Mouse (Mus musculus): Measurements from ENCODE around the gene Foxn2.
"Not testable (repeated sequence)": the region's sequence is repeated elsewhere in the genome, so short reads cannot be mapped to it uniquely, and the experiment has no call there.

Foxn2 gene

DNA sequence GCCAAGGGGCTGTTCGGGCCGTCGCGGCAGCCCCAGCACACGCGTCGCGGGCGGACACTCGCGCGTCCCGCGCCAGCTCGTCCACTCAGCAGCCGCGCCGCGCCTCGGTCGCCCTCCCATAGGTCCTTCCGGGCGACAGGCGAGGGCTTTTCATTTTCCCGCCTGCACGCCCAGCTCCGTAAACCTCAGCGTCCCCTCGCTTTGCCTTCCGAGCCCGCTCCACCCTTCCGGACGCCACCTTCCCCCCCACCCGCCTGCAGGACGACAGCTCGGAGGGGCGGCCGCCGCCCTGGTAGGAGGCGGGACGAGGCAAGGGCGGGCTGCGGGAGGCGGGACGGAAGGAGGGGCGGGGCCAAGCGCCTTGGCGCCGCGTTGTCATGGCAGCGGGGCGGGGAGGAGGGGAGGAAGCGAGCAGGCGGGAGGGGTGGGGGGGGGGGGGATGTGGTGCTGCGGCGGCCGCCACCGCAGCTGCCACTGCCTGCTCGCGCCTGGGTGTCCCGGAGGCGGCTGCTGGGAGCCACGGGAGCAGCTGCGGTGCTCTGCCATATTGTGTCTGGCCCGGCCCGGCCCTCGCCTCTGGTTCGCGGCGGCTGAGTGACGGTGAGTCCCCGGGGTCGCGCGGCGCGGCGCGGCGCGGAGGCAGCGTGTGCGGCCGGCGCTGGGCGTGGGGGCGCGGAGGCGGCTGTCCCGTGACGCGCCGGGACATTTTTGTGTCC is at the start of gene Foxn2:
Gene Foxn2 (plus strand): TSS at position 427 of the 716 bp plus-strand sequence.
- DNase-seq (ENCODE audit: low spot score in 2 of 2), result peak; percentile 83 to 86

DNA sequence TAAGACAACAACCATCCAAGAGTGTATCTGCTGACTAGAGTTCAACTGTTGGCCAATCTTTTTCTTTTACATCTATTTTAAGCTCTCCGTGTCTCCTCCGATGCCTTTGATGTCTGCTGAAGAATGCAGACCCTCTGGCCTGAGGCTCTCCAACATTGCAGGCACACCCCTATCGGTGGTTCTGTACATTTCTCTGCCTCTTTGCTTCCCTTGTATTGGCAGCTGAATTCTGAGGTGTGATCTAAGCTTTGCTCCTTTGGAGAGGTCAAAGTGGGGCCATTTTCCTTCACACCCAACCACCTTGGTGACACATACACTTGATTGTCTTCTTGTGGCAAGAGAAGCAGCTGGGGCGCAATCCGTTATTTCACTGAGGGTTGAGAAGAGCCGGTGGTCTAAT is 43.0 kb upstream of the Foxn2 start:
- DNase-seq (ENCODE audit: low spot score in 2 of 2), result no peak

DNA sequence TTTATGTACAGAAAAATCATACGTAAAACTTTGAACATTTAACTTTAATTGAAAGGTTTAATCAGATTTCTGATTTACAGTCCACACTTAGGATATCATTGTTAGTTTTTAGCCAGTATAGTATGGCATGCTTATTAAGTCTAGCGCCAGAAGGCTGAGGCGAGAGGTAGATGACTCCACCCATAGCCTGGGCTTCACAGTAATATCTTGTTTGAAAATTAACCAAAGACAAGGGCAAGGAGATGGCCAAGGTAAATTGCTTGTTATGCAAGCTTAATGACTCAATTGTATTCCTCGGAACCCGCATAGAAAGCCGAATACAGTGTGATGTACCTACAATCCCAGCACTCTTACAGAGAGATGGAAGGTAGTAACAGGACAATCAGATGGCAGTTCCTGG is 42.4 kb upstream of the Foxn2 start:
- DNase-seq (ENCODE audit: low spot score in 2 of 2), result no peak

DNA sequence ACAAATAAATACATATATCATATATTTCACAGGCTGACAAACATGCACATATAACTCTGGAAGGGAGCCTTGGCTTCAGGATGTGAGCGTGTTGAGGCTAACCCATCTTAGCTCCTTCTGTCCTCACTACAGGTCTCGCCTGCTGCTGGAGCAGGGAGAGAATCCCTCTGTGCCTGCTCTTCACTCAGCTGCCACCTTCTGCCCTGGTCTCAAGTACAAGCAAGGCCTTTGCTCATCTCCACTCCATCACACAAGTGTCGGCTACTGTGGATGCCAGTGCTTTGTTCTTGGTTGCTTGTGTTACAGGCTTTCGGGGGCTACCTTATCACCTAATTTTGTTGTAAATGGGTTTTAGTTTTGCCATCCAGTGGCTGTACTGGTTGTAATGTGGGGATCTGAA is 41.7 kb upstream of the Foxn2 start:
- DNase-seq (ENCODE audit: low spot score in 2 of 2), result no peak

DNA sequence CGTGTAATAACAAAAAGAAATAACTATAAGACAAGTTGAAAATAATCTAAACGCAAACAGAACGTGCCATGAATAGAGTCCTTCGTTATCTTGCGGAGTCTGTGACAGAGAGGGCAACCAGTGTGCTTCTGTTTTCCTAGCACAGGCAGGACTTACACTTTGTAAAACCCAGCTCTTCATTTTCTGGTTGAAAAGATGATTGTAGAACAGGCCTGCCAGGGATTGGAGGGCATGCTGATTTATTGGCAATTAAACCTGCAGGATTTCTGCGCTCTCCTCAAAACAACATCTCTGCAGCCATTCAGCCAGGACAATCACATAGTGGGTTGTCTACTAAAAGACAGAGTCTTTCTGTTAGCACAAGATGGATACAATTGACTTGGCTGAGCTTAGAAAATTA is 40.4 kb upstream of the Foxn2 start:
- DNase-seq (ENCODE audit: low spot score in 2 of 2), result no peak

DNA sequence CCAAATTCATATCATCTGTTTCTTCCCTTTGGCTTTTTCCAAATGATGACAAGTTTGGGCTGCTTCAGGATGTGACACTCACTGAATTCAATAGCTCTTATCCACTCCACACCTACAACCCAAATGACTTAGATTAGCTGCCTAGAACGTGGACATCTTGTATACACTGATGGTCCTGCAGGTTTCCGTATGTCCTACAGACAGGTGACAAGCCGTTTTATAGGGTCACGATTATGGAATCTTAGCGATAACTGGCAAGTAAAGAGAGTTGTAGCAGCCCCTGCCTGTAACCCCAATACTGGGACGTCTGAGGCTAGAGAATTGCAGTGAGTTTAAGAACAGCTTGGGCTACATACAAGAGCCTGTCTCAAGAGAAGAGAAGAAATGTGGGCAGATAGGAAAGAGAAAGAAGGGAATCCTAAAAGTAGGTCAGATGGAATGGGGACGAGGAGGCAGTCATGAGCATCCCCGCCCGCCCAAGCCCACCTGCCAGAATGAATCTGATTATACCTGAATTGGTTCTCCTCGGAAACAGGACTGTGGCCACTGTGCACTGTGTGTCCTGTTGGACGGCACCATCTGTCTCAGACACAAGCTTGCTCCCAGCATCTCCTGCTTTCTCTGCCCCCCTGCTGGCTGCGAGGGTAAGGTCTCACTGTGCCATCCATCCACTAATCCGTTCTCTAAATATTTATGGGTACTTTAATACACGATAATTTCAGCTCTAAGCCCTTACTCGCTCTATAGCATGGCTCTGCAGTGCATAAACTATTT is 39.6 kb upstream of the Foxn2 start:
- no peak for DNase-seq (ENCODE audit: low spot score in 2 of 2)

DNA sequence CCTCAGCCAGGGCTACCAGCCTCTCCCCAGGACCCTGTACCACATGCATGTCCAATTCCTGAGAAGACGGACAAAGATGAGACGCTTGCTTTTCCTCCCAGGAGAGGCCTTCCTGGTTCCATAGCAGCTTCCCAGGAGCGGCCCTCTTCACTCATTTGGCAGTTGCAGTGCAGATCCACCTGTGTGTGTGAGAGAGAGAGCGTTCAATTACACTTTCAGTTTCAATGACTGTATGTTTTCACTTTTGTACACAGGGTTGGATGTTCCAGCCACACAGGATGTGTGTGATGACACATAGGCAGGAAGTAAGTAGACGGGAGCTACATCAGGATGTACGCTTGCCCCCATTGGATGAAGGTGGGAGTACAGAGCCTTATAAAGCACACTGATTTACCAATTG is 37.2 kb upstream of the Foxn2 start:
- DNase-seq (ENCODE audit: low spot score in 2 of 2), result no peak

DNA sequence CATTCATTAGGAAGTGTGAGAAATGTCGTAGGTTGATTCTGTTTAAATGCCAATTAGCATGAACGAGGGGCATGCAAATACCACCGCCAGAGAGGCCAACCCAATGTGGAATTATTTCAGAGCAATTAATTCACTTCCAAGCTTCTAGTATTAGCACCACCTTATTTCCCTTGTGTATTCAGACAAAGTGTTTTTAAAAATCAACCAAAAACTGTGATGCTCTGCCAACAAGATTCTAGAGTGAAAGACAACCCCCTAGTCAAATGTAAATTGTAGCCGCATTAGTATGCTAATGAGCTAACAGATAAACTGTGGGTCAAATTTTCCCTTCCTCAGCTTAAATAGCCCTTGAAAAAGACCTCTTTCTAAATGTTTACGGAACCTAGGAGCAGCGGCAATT is 36.0 kb upstream of the Foxn2 start:
- DNase-seq (ENCODE audit: low spot score in 2 of 2), result no peak

DNA sequence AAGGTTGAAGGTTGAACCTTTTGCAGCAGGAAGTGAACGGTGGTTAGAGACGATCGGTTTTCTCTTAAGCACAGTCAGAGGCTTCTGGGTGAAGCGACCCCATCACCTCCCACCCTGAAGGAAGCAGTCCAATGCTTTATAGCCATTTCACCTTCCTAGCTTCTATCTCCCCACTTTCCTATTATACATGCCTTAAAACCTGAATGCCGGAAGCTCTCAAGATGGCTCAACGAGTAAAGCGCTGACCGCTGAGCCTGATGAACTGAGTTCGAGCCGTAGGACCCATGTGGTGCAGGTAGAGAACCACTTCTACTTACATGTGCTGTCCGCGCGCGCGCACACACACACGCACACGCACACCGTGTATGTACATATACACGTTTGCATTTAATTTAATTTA is 35.4 kb upstream of the Foxn2 start:
- no peak for DNase-seq (ENCODE audit: low spot score in 2 of 2)

DNA sequence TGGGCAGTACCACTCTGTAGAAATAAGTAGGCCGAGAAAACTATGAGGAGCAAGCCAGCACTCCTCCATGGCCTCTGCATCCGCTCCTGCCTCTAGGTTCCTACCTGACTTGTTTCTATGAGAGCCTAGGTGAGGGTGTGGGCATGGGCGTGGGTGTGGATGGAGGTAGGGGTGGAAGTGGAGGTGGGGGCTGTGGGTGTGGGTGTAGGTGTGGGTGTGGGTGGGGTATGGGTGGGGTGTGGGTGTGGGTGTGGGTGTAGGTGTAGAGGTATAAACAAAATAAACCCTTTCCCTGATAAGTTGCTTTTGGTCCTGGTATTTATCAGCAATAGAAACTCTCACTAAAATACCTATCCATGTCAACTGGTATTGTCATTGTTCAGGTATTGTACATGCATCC is 30.8 kb upstream of the Foxn2 start:
- DNase-seq (ENCODE audit: low spot score in 2 of 2), result no peak

DNA sequence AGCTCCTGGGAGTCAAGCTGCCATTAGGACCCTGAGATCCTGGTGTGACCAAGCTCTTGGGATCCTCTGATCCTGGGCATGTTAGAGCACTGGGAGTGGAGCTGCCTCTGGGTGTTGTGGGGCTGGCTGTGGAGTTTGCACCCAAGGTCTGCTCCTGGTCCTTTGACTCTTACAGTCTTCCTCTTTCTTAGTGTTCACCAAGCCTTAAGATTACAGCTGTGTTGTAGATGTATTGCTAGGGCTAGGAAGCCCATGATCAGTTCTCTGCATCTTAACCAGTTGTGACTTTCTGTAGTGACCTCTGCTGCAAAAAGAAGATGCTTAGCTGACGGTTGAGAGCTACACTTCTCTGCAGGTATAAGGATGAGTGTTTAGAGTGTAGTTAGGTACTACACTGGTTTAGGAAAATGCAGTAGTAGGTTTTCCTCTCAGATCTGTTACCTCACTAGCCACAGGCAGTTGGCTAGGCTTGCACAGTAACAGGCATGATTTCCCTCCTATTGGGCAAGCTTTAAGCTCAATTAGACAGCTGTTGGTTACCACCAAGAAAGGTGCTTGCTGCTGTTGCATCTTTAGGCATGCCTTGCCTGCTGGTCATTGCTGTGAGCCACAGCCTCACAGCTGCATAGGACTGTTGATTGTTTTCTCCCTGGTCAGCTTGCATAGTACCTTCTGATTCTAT is 27.2 kb upstream of the Foxn2 start:
- DNase-seq (ENCODE audit: low spot score in 2 of 2), result no peak

DNA sequence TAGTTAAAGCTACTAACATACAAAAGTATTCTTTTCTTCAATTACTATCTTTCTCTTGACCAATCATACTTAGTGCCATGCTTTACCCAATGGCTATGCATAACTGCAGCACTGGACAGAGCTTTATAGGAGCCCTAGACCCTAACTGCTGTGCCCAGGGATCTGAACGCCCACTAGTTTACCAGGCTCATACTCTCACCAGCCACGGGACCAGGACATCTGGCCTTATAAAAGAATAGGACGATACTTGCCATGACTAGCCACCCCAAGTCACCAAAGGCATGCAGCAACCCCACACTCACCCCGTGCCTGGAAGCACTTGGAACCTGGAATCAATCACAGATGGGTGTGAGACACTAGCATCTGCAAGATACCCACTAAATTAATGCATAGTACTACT is 20.1 kb upstream of the Foxn2 start:
- DNase-seq (ENCODE audit: low spot score in 2 of 2), result no peak

DNA sequence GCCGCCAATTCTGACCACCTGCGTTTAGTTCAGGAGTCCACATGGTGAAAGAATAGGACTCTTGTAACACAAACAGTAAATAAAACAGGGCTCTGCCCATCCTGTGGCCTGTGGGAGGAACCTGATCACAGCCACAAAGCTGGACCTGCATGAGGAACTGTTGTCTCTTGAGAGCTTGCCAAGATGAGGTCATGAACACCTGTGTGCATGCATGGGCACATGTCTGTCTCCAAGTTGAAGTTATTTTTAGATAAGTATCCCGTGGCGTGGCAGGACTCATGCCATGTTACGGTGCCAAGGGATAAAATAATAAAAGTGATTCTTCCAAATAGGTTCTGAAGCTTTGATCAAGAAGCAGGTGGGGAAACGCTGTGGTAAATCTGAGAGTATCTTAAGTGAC is 19.3 kb upstream of the Foxn2 start:
- DNase-seq (ENCODE audit: low spot score in 2 of 2), result no peak

DNA sequence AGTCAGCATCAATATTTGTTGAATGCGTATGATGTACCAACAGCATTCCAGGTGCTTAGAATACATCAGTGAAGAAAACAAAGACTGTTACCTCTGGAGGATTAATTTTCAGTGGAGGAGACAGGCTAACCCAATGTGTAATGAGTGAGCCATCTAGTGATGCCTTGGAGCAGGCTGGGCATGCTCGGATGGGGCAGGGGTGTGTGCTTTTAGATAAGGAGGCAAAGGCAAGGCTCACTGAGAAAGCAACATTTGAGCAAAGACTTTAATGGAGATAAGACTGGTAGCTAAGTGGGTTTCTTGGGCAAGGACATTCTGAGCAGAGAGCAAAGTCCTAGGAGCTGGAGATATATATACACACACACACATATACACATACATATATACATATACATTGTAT is 9.8 kb upstream of the Foxn2 start:
- DNase-seq (ENCODE audit: low spot score in 2 of 2), result no peak

DNA sequence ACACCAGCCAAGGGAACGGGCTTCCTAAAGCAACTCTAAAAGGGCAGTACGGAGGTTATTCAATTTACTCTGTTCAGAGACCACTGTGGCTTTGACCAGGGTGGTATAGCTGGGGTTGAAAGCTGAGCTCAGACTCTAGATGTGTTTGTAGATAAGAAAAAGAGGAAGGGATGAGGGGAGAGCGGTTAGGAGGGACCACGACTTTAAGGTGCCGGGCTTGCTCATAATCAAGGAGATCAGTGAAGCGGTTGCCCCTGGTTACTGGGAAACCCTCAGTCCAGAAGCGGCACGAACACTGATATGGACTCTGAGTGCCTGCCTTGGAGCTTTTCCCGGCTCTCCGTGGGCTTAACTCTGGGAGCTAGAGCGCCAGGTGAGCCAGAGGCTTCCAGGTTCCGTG is 9.0 kb upstream of the Foxn2 start:
- DNase-seq (ENCODE audit: low spot score in 2 of 2), result no peak

DNA sequence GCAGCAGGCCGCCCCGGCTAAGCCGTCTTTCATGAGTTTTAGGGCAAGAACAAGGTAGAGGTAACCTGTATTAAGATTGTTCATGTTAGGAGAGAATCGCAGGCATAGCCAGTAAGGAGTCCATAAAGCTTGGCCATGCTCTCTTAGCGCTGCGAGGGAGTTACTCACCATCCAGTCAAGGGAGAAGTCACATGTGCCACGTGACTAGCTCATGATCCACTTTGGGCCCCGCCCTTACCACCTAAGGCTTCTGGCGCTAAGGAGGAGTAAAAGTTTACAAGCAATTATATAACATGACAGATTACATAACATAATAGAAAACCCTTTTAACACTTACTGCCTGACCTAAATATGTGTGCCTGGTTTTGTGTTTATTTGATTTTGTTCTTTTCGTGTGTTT is 8.5 kb upstream of the Foxn2 start:
- no peak for DNase-seq (ENCODE audit: low spot score in 2 of 2)

DNA sequence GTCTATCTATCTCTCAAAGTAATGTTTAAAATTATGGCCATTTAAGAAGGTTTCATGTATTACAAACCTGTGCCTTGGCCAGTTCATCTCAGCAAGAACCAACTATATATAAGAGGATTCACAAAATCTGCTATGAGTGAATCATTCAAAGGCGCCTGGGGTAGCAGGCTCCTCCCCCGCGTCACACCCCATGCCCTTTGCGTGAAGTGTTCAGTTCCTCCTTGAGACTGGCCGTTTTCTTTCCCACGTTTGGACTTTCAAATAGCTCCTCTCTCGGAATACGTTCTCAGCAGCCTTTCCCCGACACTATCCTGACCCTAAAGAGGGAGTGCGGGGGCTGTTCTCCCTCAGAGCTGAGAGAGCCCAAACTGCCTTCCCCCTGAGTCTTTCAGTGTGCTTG is 5.2 kb upstream of the Foxn2 start:
- DNase-seq (ENCODE audit: low spot score in 2 of 2), result no peak

DNA sequence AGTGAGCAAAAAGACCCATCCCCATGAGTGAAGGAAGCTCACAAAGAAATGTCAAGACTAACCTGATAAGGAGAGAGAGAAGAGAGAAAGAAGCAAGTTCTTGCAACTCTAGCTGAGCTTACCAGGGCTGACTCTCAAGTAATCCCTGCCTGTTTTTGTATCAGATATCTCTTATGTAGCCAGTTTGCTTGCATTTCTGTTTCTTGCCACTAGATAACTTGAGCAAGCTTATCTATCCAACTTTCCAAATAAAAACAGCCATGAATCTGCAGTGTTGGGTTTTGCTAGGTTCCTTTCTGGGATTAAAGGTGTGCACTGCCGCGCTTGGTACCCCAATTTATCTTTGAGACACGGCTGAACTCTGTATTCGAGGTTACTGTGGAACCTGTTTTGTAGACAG is 4.2 kb upstream of the Foxn2 start:
- no peak for DNase-seq (ENCODE audit: low spot score in 2 of 2)

DNA sequence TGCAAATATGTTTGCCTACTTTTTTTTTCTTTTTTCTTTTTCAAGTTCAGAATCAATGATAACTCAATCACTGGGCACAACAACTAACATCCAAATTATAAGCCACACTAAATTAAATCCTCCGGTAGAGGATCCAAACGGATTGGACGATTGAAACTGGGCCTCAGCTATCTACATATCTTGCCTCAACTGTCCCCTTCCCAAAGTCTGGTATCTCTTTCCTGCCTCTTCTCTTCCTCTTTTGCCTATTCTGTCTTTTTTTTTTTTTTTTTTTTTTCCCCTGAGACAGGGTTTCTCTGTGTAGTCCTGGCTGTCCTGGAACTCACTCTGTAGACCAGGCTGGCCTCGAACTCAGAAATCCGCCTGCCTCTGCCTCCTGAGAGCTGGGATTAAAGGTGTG is 3.8 kb upstream of the Foxn2 start:
- DNase-seq (ENCODE audit: low spot score in 2 of 2), result not testable (repeated sequence)

DNA sequence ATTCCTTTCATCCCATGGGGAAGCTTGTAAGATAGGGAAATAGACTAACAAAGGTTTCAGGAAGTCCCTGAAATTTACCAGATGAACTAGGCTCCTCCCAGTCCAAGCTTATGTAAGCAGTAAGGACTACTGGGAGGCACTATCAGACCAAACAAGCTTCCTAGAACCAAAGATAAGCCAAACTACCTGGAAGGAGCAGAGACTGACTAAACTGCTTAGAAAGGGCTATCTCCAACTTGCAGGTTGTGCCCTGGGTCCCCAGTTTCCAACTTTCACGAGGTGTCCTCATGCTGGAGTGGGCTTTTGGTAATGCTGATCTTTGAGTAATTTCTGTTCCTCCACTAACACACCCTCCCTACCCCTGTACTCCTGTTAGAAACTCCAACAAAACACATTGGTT is 3.1 kb upstream of the Foxn2 start:
- DNase-seq (ENCODE audit: low spot score in 2 of 2), result no peak

DNA sequence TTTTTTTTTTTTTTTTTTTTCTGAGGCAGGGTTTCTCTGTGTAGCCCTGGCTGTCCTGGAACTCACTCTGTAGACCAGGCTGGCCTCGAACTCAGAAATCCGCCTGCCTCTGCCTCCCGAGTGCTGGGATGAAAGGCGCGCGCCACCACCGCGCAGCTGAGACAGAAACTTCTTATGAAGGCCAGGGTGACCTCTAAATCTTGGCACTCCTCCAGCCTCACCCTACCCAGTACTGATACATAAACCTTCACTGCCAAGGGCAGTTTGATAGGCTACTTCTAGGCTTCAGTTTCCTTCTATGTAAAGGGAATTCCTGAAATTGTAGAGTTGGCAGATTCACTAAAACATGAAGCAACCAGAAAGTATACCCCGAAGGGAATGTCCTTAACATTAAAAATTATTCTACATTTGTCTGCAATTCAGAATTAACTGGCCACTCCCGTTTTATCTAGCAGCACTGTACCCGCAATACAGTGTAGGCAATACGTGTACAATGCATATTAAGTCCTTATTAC is 918 bp upstream of the Foxn2 start:
- no peak for DNase-seq (ENCODE audit: low spot score in 2 of 2)

DNA sequence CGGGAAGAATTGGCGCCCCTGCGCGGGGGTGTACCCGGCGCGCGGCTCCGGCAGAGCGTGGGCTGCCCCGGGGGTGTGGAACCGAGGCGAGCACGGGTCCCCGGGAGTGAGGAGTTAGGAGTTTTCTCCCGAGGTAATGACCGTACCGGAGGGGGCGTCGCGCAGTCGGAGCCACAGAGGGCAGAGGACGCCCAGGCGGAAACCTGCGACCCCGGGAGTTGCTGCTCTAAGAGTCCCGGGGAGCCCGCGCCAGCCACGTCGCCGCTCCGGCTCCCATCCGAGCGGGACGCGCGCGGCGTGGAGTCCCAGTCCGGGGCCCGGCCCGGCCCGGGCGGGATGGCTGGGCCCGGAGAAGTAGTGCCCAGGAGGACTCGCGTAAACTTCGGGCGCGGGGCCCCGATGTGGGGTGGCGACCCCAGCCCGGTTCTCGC is 505 bp downstream of the Foxn2 start:
- DNase-seq (ENCODE audit: low spot score in 2 of 2), result no peak

Measured in right cerebral cortex, adult 2 months (tissue).